Mouse (Mus musculus) kidney, embryonic 14.5 days (tissue): ENCODE results near the gene Wfdc2. TPM values are rescaled to one million over a fixed set of nuclear protein-coding genes. Genes with fewer than 3 reads are reported as not detected.

ENCODE experiments used
- ATAC-seq: fragments of 200-750 bp; cut with Nextera tagmentation; 2 replicates; pipeline ENCODE4 v1.8.0; 2017; ENCODE audit warnings: moderate number of reproducible peaks, mild to moderate bottlenecking, moderate TSS enrichment, moderate library complexity; ENCODE audit not compliant: low FRiP score, low TSS enrichment
- H3K27ac ChIP-seq: fragments of 300-500 bp; sonication (generic); 2 replicates; pipeline ENCODE4 v1.5.1; 2014; ENCODE audit warnings: low read depth, mild to moderate bottlenecking, low read length, moderate library complexity, mixed read lengths
- H3K27me3 ChIP-seq: fragments of 300-500 bp; sonication (generic); 2 replicates; pipeline ENCODE4 v1.6.1; 2014; ENCODE audit warnings: mild to moderate bottlenecking, low read length; ENCODE audit not compliant: control insufficient read depth, insufficient read depth
- H3K36me3 ChIP-seq: fragments of 300-500 bp; sonication (generic); 2 replicates; pipeline ENCODE4 v1.6.1; 2014; ENCODE audit warnings: low read length, mixed read lengths; ENCODE audit not compliant: control insufficient read depth, insufficient read depth
- H3K4me1 ChIP-seq: fragments of 300-500 bp; sonication (generic); 2 replicates; pipeline ENCODE4 v1.6.1; 2014; ENCODE audit warnings: low read length, mixed read lengths; ENCODE audit not compliant: control insufficient read depth, insufficient read depth
- H3K4me2 ChIP-seq: fragments of 300-500 bp; sonication (generic); replicated peaks from 2 replicates; pipeline ENCODE4 v1.6.1; 2014; ENCODE audit warnings: low read depth, mild to moderate bottlenecking, low read length
- H3K4me3 ChIP-seq: fragments of 300-500 bp; sonication (generic); 2 replicates; pipeline ENCODE4 v1.5.1; 2014; ENCODE audit warnings: mild to moderate bottlenecking, low read length
- H3K9ac ChIP-seq: fragments of 300-500 bp; sonication (generic); 2 replicates; pipeline ENCODE4 v1.6.1; 2014; ENCODE audit warnings: low read depth, mild to moderate bottlenecking, low read length, moderate library complexity
- H3K9me3 ChIP-seq: fragments of 300-500 bp; sonication (generic); 2 replicates; pipeline ENCODE4 v1.6.1; 2016; ENCODE audit warnings: low read length; ENCODE audit not compliant: control insufficient read depth
- WGBS: fragments of 180-500 bp; shearing (Covaris S2); extraction: QIAGEN DNeasy Blood & Tissue Kit; methylation state at CpG from one replicate; pipeline ENCODE4 v1.1.7; 2014; 5-methylcytosine and 5-hydroxymethylcytosine counted together
- polyA plus RNA-seq: library from polyadenylated mRNA; unstranded; fragments of >200 nt; fragmentation: Nextera tagmentation; extraction: Ambion mirVana; gene quantifications from 2 replicates; pipeline ENCODE4 v1.2.1, GENCODE M21; 2014

The Wfdc2 gene
- polyA plus RNA-seq, 1 experiment from 2014 or later = 330 TPM

DNA sequence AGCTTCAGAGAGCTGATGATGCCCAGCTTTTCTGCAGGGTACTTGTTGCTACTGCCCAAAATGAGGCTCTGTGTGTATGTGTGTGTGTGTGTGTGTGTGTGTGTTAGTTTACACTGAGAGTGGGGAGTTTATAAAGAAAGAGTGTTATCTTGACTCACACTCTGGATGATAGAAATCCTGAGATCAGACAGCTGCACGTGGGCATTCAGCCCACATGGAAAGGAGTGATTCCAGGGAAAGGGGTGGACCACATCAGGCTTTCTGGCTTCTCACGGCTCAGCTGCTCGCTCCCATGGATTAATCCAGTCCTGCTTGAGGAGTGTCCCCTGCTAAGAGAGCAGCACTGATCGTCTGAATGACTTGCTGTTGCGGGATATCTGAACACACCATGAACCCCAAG, 20.1 kb upstream of the Wfdc2 start:
- no peak for ATAC-seq
- Histone ChIP-seq H3K9me3 (no peaks in the 10 kb centered on the region), H3K27ac (no peak overlapping the region), H3K27me3 (no peaks in the 10 kb centered on the region), H3K4me2 (no peak overlapping the region), H3K4me3 (no peak overlapping the region), H3K36me3 (no peaks in the 10 kb centered on the region), H3K9ac (no peak overlapping the region), H3K4me1 (0 out of 2 replicates have a peak, but pooled peaks cover 4% of the 10 kb centered on the region)
- WGBS = 89% methylated on average over 5 of the region's 5 CpGs

DNA sequence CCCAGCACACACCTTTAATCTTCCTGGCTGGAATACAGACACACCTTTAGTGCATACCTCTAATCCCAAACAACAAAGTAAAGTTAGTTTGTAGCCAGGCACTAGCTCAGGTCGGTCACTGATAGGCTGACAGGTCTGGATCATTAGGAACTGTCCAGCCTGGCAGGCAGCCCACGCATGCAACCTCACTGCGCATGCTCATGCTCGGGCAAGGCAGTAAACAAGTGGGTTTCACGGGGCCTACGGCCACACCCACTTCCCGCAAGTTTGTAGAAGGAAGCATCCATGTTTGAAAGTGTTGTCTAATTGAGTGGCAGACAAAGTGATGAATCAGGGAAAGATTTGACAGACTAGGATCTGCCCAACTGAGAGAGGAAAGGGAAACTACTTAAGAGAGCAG, 19.6 kb upstream of the Wfdc2 start:
- Histone ChIP-seq H3K4me1 (0 out of 2 replicates have a peak, but pooled peaks cover 4% of the 10 kb centered on the region), H3K36me3 (no peaks in the 10 kb centered on the region), H3K27me3 (no peaks in the 10 kb centered on the region), H3K9me3 (no peaks in the 10 kb centered on the region), H3K27ac (no peak overlapping the region), H3K9ac (no peak overlapping the region), H3K4me3 (no peak overlapping the region), H3K4me2 (no peak overlapping the region)
- 87% methylated on average over 7 of the region's 7 CpGs for WGBS
- ATAC-seq = no peak

DNA sequence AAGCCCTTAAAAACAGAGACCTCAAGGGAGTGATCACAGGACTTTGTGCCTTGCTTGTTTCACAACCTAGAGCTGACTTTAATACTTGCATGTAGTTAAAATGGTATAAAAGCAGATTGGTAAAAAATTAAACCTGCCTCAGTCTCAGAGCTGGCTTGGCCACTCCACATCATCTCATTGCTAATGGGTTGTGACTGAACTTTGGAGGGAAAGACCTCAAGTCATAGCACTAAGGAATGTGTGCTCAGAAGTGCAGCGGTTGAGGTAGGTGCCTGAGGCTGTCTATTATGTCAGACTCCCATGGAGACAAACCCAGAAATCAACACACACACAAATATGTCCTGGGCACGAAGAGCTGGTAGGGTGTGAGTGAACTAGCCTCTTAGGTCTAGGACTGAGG, 18.5 kb upstream of the Wfdc2 start:
- H3K27me3 ChIP-seq = no peaks in the 10 kb centered on the region
- ATAC-seq = 0 out of 2 replicates have a peak, but pooled peaks have one; percentile 52
- 50% methylated on average over 2 of the region's 2 CpGs for WGBS
- H3K36me3 ChIP-seq = no peaks in the 10 kb centered on the region
- no peaks in the 10 kb centered on the region for H3K9me3 ChIP-seq
- H3K4me2 ChIP-seq = no peak overlapping the region
- no peak overlapping the region for H3K9ac ChIP-seq
- H3K4me3 ChIP-seq = no peak overlapping the region
- no peak overlapping the region for H3K27ac ChIP-seq
- 0 out of 2 replicates have a peak, but pooled peaks cover 4% of the 10 kb centered on the region for H3K4me1 ChIP-seq

DNA sequence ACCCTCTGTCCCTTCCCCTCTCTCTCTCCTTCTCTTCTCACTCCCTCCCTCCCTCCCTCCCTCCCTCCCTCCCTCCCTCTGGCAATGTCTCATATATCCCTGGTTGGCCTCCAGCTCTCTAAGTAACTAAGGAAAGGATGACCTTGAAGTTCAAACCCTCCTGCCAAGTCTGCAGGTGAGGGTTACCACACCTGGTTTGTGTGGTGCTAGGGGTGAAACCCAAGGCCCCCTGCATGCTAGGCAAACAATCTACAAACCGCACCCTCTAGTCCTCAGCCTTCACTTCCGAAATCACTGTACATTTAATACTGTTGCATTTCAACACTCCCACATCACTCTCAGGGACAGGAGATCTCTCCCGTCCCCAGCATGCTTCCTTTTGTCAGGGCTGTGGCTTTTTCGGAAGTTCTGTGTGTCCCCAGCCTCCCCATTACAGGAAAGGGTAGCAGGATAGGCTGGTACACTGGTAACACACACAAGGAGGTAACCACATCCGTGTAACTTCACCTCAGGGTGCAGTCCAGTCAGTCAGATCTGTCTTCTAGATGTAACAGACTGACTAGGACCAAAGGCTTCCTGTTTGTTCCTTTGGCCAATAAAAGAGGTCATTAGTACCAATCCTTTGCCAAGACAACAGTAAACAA, 17.6 kb upstream of the Wfdc2 start:
- Histone ChIP-seq H3K9ac (no peak overlapping the region), H3K27me3 (no peaks in the 10 kb centered on the region), H3K36me3 (no peaks in the 10 kb centered on the region), H3K9me3 (no peaks in the 10 kb centered on the region), H3K4me2 (no peak overlapping the region), H3K4me3 (no peak overlapping the region), H3K27ac (peak overlapping the region; percentile 38; the same call in 1 of the 2 replicates), H3K4me1 (0 out of 2 replicates have a peak, but pooled peaks cover 4% of the 10 kb centered on the region)
- ATAC-seq = no peak
- WGBS = 28% methylated on average over 5 of the region's 5 CpGs

DNA sequence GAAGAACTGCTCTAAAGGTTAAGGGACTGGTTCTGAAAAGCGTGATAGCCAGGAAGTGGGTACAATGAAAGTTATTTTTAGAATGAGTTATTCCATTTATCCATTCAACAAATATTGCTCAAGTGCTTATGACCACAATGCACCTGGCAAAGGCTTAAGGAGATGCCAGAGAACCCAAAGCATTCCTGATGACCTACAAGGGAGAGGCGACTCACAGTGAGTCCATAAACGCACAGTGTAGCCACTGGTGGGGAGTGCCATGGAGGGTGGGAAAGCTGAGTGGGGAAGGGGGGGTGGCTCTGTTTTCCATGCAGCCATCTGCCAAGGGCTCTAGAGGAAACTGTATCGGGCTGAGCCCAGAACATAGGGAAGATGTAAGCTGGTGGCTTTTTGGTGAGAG, 12.9 kb upstream of the Wfdc2 start:
- Histone ChIP-seq H3K9me3 (no peaks in the 10 kb centered on the region), H3K27me3 (no peaks in the 10 kb centered on the region), H3K4me1 (0 out of 2 replicates have a peak, but pooled peaks cover 4% of the 10 kb centered on the region), H3K9ac (no peak overlapping the region), H3K27ac (no peak overlapping the region), H3K4me3 (no peak overlapping the region), H3K4me2 (no peak overlapping the region), H3K36me3 (no peaks in the 10 kb centered on the region)
- 47% methylated on average over 4 of the region's 4 CpGs for WGBS
- ATAC-seq = no peak

DNA sequence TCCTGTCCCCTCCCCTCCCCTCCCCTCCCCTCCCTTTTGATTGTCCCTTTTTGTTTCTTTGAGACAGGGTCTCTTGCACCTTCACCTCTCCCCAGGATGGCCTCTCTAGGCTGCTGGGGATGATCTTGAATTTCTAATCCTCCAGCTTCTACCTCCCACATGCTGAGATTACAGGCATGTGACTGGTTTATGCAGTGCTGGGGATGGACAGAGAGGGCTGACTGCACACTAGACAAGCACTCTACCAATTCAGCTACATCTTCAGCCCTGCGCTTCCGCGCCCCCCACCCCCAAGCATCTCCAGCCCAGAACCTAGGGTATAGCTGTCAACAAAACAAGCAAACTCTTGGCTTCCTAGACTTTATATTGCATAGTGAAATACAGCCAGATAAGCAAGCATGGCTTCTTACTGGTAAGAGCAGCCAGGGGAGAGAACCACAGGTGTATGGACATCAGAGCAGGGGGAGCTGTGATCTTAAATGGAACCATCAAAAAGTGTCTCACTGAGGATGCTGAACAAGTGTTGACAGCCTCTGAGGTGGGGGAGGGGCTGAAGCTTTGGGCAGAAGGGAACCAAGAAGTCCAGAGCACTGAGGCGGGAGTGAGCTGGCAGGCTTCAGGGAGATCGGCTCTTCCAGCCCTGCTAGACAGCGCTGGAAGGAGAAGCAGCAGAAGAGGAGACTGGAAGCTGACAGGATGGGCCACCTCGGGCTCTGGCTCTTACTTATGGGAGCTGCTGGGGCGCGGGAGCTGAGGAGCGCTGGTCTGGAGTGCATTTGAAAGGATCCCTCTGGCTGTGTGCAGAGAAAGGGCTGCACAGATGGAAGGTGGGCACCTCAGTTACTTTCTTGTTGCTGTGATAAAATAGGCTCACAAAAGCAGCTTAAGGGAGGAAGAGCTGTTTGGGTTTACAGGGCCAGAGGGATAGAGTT, 12.0 kb upstream of the Wfdc2 start:
- Histone ChIP-seq H3K27ac (no peak overlapping the region), H3K4me1 (no peaks in the 10 kb centered on the region), H3K36me3 (no peaks in the 10 kb centered on the region), H3K4me2 (no peak overlapping the region), H3K9me3 (no peaks in the 10 kb centered on the region), H3K4me3 (no peak overlapping the region), H3K27me3 (no peaks in the 10 kb centered on the region), H3K9ac (no peak overlapping the region)
- WGBS = 26% methylated on average over 10 of the region's 10 CpGs
- 0 out of 2 replicates have a peak, but pooled peaks have one; percentile 46 for ATAC-seq

DNA sequence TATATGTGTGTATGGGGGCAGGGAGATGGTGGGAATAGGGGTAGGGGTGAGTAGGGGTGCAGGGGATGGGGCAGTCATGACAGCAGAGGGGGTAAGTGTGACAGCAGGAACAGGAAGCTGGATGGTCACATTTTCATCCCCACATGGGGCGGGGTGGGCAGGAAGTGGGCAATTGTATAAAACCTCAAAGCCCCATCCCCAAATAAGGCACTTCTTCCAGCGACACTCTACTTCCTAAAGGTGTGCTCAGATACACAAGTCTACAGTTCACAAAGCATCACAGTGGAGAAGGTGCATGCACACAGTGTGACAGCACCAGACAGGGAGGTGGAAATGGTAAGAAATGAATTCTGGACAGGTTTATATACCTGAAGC, 11.3 kb upstream of the Wfdc2 start:
- no peak overlapping the region for H3K4me2 ChIP-seq
- ATAC-seq = no peak
- H3K9me3 ChIP-seq = no peaks in the 10 kb centered on the region
- no peak overlapping the region for H3K27ac ChIP-seq
- 73% methylated on average over 2 of the region's 2 CpGs for WGBS
- H3K4me1 ChIP-seq = no peaks in the 10 kb centered on the region
- no peaks in the 10 kb centered on the region for H3K36me3 ChIP-seq
- H3K27me3 ChIP-seq = no peaks in the 10 kb centered on the region
- no peak overlapping the region for H3K9ac ChIP-seq
- no peak overlapping the region for H3K4me3 ChIP-seq

DNA sequence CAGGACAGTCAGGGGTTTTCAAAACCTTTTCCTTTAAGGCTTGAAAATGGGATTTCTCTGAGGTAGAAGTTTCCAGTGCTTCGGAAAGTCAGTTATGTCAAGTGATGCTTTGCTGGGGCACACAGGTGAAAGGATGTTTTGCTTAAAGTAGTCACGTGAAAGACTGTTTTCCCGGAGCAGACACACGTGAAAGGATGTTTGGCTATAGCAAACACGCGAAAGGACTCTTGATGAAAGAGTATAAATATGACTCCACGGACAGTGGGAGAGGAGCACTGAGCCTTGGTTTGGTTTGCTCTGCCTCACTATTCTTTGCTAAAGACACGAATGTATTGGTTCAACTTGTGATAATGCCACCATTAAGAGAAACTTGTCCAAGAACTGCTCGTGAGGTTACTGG, 10.7 kb upstream of the Wfdc2 start:
- WGBS = 87% methylated on average over 9 of the region's 9 CpGs
- no peak for ATAC-seq

DNA sequence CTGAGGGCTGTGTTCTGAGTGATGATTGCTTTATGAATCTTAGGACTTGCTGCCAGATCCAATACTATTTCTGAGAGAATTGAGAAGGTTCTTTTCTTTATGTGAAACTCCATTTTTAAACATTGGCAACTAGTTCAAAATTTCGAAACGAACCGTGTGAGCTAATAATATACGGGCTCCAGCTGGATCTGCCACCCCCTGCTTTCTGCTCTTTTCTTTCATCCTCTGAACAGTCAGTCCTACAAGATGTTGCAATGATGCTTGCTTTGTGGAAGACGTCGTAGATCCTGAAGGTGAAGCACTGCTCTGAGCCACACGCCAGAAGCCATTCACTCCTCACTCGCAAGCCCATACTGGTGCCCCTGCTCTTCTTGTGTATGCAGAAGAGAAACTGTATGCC, 3.8 kb upstream of the Wfdc2 start:
- no peak for ATAC-seq
- Histone ChIP-seq H3K9ac (no peak overlapping the region), H3K9me3 (no peaks in the 10 kb centered on the region), H3K4me1 (0 out of 2 replicates have a peak, but pooled peaks cover 6% of the 10 kb centered on the region), H3K4me2 (no peak overlapping the region), H3K4me3 (no peak overlapping the region), H3K27me3 (no peaks in the 10 kb centered on the region), H3K27ac (no peak overlapping the region), H3K36me3 (no peaks in the 10 kb centered on the region)
- 83% methylated on average over 8 of the region's 8 CpGs for WGBS

More for the DNA sequence above, 10.7 kb upstream of the Wfdc2 start:
- no peaks in the 10 kb centered on the region for H3K27me3 ChIP-seq
- no peak overlapping the region for H3K9ac ChIP-seq
- H3K4me1 ChIP-seq = no peaks in the 10 kb centered on the region
- H3K9me3 ChIP-seq = no peaks in the 10 kb centered on the region
- no peak overlapping the region for H3K27ac ChIP-seq
- no peaks in the 10 kb centered on the region for H3K36me3 ChIP-seq
- H3K4me2 ChIP-seq = no peak overlapping the region
- H3K4me3 ChIP-seq = no peak overlapping the region
